Mouse (Mus musculus): ENCODE data around the gene Cip2a. TPM values are rescaled to one million over a fixed set of nuclear protein-coding genes. Genes with fewer than 3 reads are reported as not detected.

Cip2a gene
- 0.55 and 0.58 TPM in 2 replicates for polyA plus RNA-seq (2021; fragmentation: Nextera tagmentation)
- long read RNA-seq, experiment 1, transcript Cip2a-201 (21 exons, 3,974 nt), result major isoform, 12 of 18 reads
- long read RNA-seq, experiment 1, partial matches to known transcripts, result 5 of 18 reads
- long read RNA-seq, experiment 1, other reads (novel, unspliced or antisense), result 1 of 18 reads
- long read RNA-seq, experiment 2, partial matches to known transcripts, result 0 of 1 reads
- long read RNA-seq, experiment 2, other reads (novel, unspliced or antisense), result 0 of 1 reads

GRCm38 (mm10) chr16:48993559-48994342 is at the start of gene Cip2a, which contains the start of gene Dzip3:
Cip2a (plus strand) TSS chr16:48994185.
Dzip3 (minus strand) TSS chr16:48994165.

GRCm38 (mm10) chr16:49057186-49057585 is 63.2 kb downstream of the Cip2a start, which contains the start of gene Myh15:
Myh15 (plus strand) TSS chr16:49057486.

Other genes with a start within 250 kb of the Cip2a start
- 0.45 TPM in 1 of 2 replicates, not detected in the other for gene Trat1, start 222.2 kb upstream of the Cip2a start, polyA plus RNA-seq (2021; fragmentation: Nextera tagmentation)
- gene Retnlb, start 177.3 kb upstream of the Cip2a start, polyA plus RNA-seq (2021; fragmentation: Nextera tagmentation), result not detected in 2 replicates
- gene Retnla, start 151.6 kb upstream of the Cip2a start, polyA plus RNA-seq (2021; fragmentation: Nextera tagmentation), result not detected in 2 replicates
- 0.36 TPM in 1 of 2 replicates, not detected in the other for gene Retnlg, start 121.6 kb upstream of the Cip2a start, polyA plus RNA-seq (2021; fragmentation: Nextera tagmentation)
- gene Dzip3, start within 50 bp of the Cip2a start, polyA plus RNA-seq (2021; fragmentation: Nextera tagmentation), result 15.5 and 23.2 TPM in 2 replicates
- 0.49 and 0.60 TPM in 2 replicates for gene Myh15, start 63.3 kb downstream of the Cip2a start, polyA plus RNA-seq (2021; fragmentation: Nextera tagmentation)

Measured in left cerebral cortex, adult 6 months (tissue).